Mouse (Mus musculus): ENCODE results near the gene Ss18l2.

Ss18l2 gene

GRCm38 (mm10) chr9:121759091-121760081 lies 49.3 kb downstream of the Ss18l2 start, which contains the start of gene Zfp651:
TSS of gene Zfp651 (plus strand) at chr9:121759330.
- DNase-seq (ENCODE audit: low spot score), result no peak

- no peak for DNase-seq (ENCODE audit: low spot score)
Observed at GRCm38 (mm10) chr9:121760271-121761090, 50.4 kb downstream of the Ss18l2 start.

- no peak for DNase-seq (ENCODE audit: low spot score)
Observed at GRCm38 (mm10) chr9:121761091-121761665, 51.0 kb downstream of the Ss18l2 start.

- DNase-seq (ENCODE audit: low spot score), result no peak
Observed at GRCm38 (mm10) chr9:121761787-121762186, 51.7 kb downstream of the Ss18l2 start.

GRCm38 (mm10) chr9:121762248-121762647 lies 52.1 kb downstream of the Ss18l2 start:
- no peak for DNase-seq (ENCODE audit: low spot score)

- DNase-seq (ENCODE audit: low spot score), result no peak
Observed at GRCm38 (mm10) chr9:121762761-121763160, 52.6 kb downstream of the Ss18l2 start.

Measured in T-cell, adult 2 months (primary cell).